Mouse (Mus musculus): ENCODE data around the gene Ccdc86. TPM values are rescaled to one million over a fixed set of nuclear protein-coding genes. Genes with fewer than 3 reads are reported as not detected.
A peak's percentile ranks its signal among the peaks of the same experiment; 100 is the strongest.

The Ccdc86 gene
- total RNA-seq, 1 experiment = 25.7 TPM

DNA sequence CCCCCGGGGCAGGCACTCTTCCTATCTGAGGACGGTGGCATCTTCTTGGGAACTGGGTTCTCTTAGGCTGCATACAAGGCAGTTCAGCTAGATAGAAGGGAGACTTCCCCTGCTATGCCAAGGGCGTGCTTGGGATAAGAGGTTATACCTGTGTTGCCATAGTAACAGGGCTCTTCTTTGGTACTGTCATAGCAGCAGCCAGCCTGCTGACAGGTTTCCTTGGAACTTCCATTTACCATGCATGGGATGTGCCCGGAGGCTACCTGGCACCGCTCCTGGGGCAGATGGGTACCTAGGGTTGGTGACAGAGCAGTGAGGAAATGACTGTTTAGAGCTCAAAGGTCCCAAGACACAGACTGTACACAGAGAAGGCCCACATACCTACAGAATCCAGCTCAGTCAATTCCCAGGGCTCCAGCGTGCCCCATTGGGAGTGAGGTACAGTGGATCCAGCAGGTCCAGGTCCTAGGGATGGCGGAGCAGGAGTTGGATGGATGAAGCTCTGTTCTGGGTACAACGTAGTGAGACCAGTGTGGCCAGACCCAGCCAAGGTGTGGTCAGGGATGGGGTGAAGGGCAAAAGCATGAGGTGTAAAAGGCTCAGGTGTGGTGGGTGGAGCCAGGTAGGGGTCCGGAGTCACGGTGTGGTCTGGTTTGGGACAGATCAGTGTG is 30.6 kb downstream of the Ccdc86 start:
- Histone ChIP-seq H3K9me3 (ENCODE audit: control insufficient read depth, insufficient read depth, low read depth, low read length) (no peaks in the 10 kb centered on the region), H3K9ac (ENCODE audit: insufficient read depth, low read depth, low read length, poor library complexity, severe bottlenecking) (no peak overlapping the region), H3K36me3 (ENCODE audit: control insufficient read depth, insufficient read depth, low read length, poor library complexity, severe bottlenecking) (no peaks in the 10 kb centered on the region), H3K4me1 (ENCODE audit: control insufficient read depth in 2 of 2, insufficient read depth in 2 of 2, low read length in 2 of 2, poor library complexity in 1 of 2) (peaks cover 3 to 4% of the 10 kb centered on the region in 2 experiments; a peak in 1 of 4 replicates), H3K4me3 (ENCODE audit: insufficient read depth in 1 of 2, low read depth in 1 of 2, low read length in 2 of 2, poor library complexity in 1 of 2, severe bottlenecking in 1 of 2) (no peak overlapping the region), H3K27ac (ENCODE audit: insufficient read depth, low read depth, low read length, poor library complexity, severe bottlenecking) (0 out of 2 replicates have a peak overlapping the region, but pooled peaks have one; percentile 4)
- in situ Hi-C loops (cut with MboI; ENCODE audit: low sequenced_read_pairs in 2 of 2, unreplicated experiment in 2 of 2) = no loop called here
- TF ChIP-seq ZC3H11A (IDR thresholded peaks at IDR 0.05; ENCODE audit: borderline replicate concordance, low read depth, low read length) (no peak), CHD2 (IDR thresholded peaks at IDR 0.05; ENCODE audit: low read depth, low read length) (no peak), MAFK (IDR thresholded peaks at IDR 0.05; ENCODE audit: insufficient read depth, low read depth, low read length) (no peak), HCFC1 (IDR thresholded peaks at IDR 0.05; ENCODE audit: borderline replicate concordance, insufficient read depth, low read length) (no peak)
- DNase-seq (ENCODE audit: low read depth, low spot score) = no peak

DNA sequence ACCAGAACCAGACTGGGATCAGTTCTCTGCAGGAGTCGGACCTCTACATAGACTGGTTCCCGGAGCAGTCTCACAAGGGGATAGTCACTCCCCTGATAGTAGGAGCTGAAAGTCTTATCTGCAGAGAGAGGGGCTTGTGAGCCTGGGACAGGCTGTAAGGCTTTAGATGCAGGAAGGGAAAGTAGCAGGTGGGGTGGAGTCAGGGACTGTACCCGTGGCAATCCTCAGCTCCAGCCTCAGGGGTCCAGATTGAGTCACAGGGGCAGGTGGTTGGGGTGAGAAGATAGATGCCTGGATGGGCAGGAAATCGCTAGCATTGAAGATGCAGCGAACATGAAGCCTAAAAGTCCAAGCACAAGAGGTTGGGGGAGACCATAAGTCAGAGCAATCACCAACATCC is 32.6 kb downstream of the Ccdc86 start:
- Histone ChIP-seq H3K9ac (ENCODE audit: insufficient read depth, low read depth, low read length, poor library complexity, severe bottlenecking) (no peak overlapping the region), H3K9me3 (ENCODE audit: control insufficient read depth, insufficient read depth, low read depth, low read length) (no peaks in the 10 kb centered on the region), H3K27ac (ENCODE audit: insufficient read depth, low read depth, low read length, poor library complexity, severe bottlenecking) (no peak overlapping the region), H3K36me3 (ENCODE audit: control insufficient read depth, insufficient read depth, low read length, poor library complexity, severe bottlenecking) (no peaks in the 10 kb centered on the region), H3K4me1 (ENCODE audit: control insufficient read depth in 2 of 2, insufficient read depth in 2 of 2, low read length in 2 of 2, poor library complexity in 1 of 2) (peaks cover 3 to 4% of the 10 kb centered on the region in 2 experiments; a peak in 1 of 4 replicates), H3K4me3 (ENCODE audit: insufficient read depth in 1 of 2, low read depth in 1 of 2, low read length in 2 of 2, poor library complexity in 1 of 2, severe bottlenecking in 1 of 2) (no peak overlapping the region)
- in situ Hi-C loops (cut with MboI; ENCODE audit: low sequenced_read_pairs in 2 of 2, unreplicated experiment in 2 of 2) = no loop called here
- no peak for DNase-seq (ENCODE audit: low read depth, low spot score)
- TF ChIP-seq ZNF384 (IDR thresholded peaks at IDR 0.05; ENCODE audit: low read depth, low read length) (no peak), HCFC1 (IDR thresholded peaks at IDR 0.05; ENCODE audit: borderline replicate concordance, insufficient read depth, low read length) (no peak), ZC3H11A (IDR thresholded peaks at IDR 0.05; ENCODE audit: borderline replicate concordance, low read depth, low read length) (no peak), MAFK (IDR thresholded peaks at IDR 0.05; ENCODE audit: insufficient read depth, low read depth, low read length) (no peak)

DNA sequence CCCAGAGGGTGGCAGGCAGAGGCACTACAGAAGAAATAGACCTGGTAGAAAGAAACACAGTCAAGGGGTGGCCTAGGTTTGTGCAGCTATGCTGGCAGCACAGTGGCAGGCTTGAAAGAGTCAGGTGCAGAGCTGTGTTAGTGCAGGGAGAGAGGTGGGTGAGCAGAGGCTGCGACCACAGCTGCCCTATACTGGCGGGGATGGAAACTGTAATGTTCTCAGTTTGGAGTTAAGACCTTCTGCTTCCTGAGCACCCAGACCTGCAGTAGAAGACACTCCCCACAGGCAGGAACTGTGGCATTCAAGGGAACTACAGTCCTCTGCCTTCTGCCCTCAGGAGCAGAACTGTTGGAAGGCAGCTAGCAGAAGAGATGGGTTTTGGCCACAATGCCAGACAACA is 34.2 kb downstream of the Ccdc86 start:
- Histone ChIP-seq H3K4me3 (ENCODE audit: insufficient read depth in 1 of 2, low read depth in 1 of 2, low read length in 2 of 2, poor library complexity in 1 of 2, severe bottlenecking in 1 of 2) (no peak overlapping the region), H3K36me3 (ENCODE audit: control insufficient read depth, insufficient read depth, low read length, poor library complexity, severe bottlenecking) (no peaks in the 10 kb centered on the region), H3K9me3 (ENCODE audit: control insufficient read depth, insufficient read depth, low read depth, low read length) (no peaks in the 10 kb centered on the region), H3K9ac (ENCODE audit: insufficient read depth, low read depth, low read length, poor library complexity, severe bottlenecking) (no peak overlapping the region), H3K27ac (ENCODE audit: insufficient read depth, low read depth, low read length, poor library complexity, severe bottlenecking) (no peak overlapping the region), H3K4me1 (ENCODE audit: control insufficient read depth in 2 of 2, insufficient read depth in 2 of 2, low read length in 2 of 2, poor library complexity in 1 of 2) (peaks cover 3 to 4% of the 10 kb centered on the region in 2 experiments; a peak in 1 of 4 replicates)
- TF ChIP-seq CHD2 (IDR thresholded peaks at IDR 0.05; ENCODE audit: low read depth, low read length) (no peak), MAFK (IDR thresholded peaks at IDR 0.05; ENCODE audit: insufficient read depth, low read depth, low read length) (no peak), ZC3H11A (IDR thresholded peaks at IDR 0.05; ENCODE audit: borderline replicate concordance, low read depth, low read length) (no peak), HCFC1 (IDR thresholded peaks at IDR 0.05; ENCODE audit: borderline replicate concordance, insufficient read depth, low read length) (no peak), ZNF384 (IDR thresholded peaks at IDR 0.05; ENCODE audit: low read depth, low read length) (no peak)
- in situ Hi-C loops (cut with MboI; ENCODE audit: low sequenced_read_pairs in 2 of 2, unreplicated experiment in 2 of 2) = no loop called here
- no peak for DNase-seq (ENCODE audit: low read depth, low spot score)

DNA sequence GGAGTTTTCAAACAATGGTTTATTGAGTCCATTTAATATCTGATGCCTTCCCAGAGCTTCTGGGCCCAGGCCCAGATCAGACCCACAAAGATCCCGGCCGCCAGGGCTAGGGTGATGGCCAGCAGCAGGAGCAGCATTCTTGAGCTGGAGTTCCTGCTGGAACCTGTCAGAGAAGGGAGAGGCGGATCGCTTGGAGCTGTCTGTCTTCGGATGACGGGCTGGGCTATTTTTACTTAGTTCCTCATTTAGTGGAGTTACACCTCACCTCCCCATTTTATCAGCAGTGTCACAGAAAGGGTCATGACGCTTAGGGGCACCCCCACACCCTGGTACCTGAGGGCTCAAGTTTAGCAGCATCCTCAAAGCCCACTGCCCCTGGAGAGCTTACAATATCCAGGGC is 34.8 kb downstream of the Ccdc86 start:
- in situ Hi-C loops (cut with MboI; ENCODE audit: low sequenced_read_pairs in 2 of 2, unreplicated experiment in 2 of 2) = no loop called here
- no peaks in the 10 kb centered on the region for H3K36me3 ChIP-seq (ENCODE audit: control insufficient read depth, insufficient read depth, low read length, poor library complexity, severe bottlenecking)
- H3K9me3 ChIP-seq (ENCODE audit: control insufficient read depth, insufficient read depth, low read depth, low read length) = no peaks in the 10 kb centered on the region
- no peak overlapping the region for H3K27ac ChIP-seq (ENCODE audit: insufficient read depth, low read depth, low read length, poor library complexity, severe bottlenecking)
- H3K4me3 ChIP-seq (ENCODE audit: insufficient read depth in 1 of 2, low read depth in 1 of 2, low read length in 2 of 2, poor library complexity in 1 of 2, severe bottlenecking in 1 of 2) = no peak overlapping the region
- H3K4me1 ChIP-seq (ENCODE audit: control insufficient read depth in 2 of 2, insufficient read depth in 2 of 2, low read length in 2 of 2, poor library complexity in 1 of 2) = peaks cover 3 to 4% of the 10 kb centered on the region in 2 experiments; a peak in 1 of 4 replicates
- no peak for DNase-seq (ENCODE audit: low read depth, low spot score)
- no peak overlapping the region for H3K9ac ChIP-seq (ENCODE audit: insufficient read depth, low read depth, low read length, poor library complexity, severe bottlenecking)
- TF ChIP-seq CHD2 (IDR thresholded peaks at IDR 0.05; ENCODE audit: low read depth, low read length) (no peak), MAFK (IDR thresholded peaks at IDR 0.05; ENCODE audit: insufficient read depth, low read depth, low read length) (no peak), HCFC1 (IDR thresholded peaks at IDR 0.05; ENCODE audit: borderline replicate concordance, insufficient read depth, low read length) (no peak), ZNF384 (IDR thresholded peaks at IDR 0.05; ENCODE audit: low read depth, low read length) (no peak), ZC3H11A (IDR thresholded peaks at IDR 0.05; ENCODE audit: borderline replicate concordance, low read depth, low read length) (no peak)

Data from ES-E14 (cell line).